Mouse (Mus musculus) lung, embryonic 15.5 days (tissue): Measurements from ENCODE around the gene Prkci. TPM values are rescaled to one million over a fixed set of nuclear protein-coding genes. Genes with fewer than 3 reads are reported as not detected.
A peak's percentile ranks its signal among the peaks of the same experiment; 100 is the strongest.

Source experiments
- ATAC-seq: fragments of 200-750 bp; cut with Nextera tagmentation; 2 replicates; pipeline ENCODE4 v1.8.0; 2017; ENCODE audit warnings: moderate number of reproducible peaks, borderline replicate concordance; ENCODE audit not compliant: low FRiP score, low TSS enrichment; ENCODE audit errors: extremely low read depth
- H3K27ac ChIP-seq: fragments of 300-500 bp; sonication (generic); 2 replicates; pipeline ENCODE4 v1.5.1; 2015; ENCODE audit warnings: moderate library complexity, mild to moderate bottlenecking, inconsistent platforms
- H3K27me3 ChIP-seq: fragments of 300-500 bp; sonication (generic); 2 replicates; pipeline ENCODE4 v1.6.1; 2015; ENCODE audit warnings: inconsistent platforms
- H3K36me3 ChIP-seq: fragments of 300-500 bp; sonication (generic); 2 replicates; pipeline ENCODE4 v1.6.1; 2015; ENCODE audit warnings: inconsistent platforms
- H3K4me1 ChIP-seq: fragments of 300-500 bp; sonication (generic); 2 replicates; pipeline ENCODE4 v1.6.1; 2015; ENCODE audit warnings: inconsistent platforms
- H3K4me2 ChIP-seq: fragments of 300-500 bp; sonication (generic); 2 replicates; pipeline ENCODE4 v1.6.1; 2015; ENCODE audit warnings: inconsistent platforms, mild to moderate bottlenecking, moderate library complexity
- H3K4me3 ChIP-seq: fragments of 300-500 bp; sonication (generic); 2 replicates; pipeline ENCODE4 v1.5.1; 2015; ENCODE audit warnings: mild to moderate bottlenecking, inconsistent platforms
- H3K9ac ChIP-seq: fragments of 300-500 bp; sonication (generic); 2 replicates; pipeline ENCODE4 v1.6.1; 2015; ENCODE audit warnings: inconsistent platforms
- H3K9me3 ChIP-seq: fragments of 300-500 bp; sonication (generic); 2 replicates; pipeline ENCODE4 v1.6.1; 2016; ENCODE audit warnings: inconsistent platforms
- WGBS: fragments of 180-500 bp; shearing (Covaris S2); methylation state at CpG from one replicate; pipeline ENCODE4 v1.1.7; 2015; 5-methylcytosine and 5-hydroxymethylcytosine counted together
- polyA plus RNA-seq: library from polyadenylated mRNA; unstranded; fragments of >200 nt; fragmentation: Nextera tagmentation; extraction: Ambion mirVana; gene quantifications from 2 replicates; pipeline ENCODE4 v1.2.1, GENCODE M21; 2015

The Prkci gene
- polyA plus RNA-seq, 1 experiment from 2014 or later: 53.9 TPM

- no peak for ATAC-seq
Measured at GRCm38 (mm10) chr3:31080791-31081502, 85.4 kb downstream of the Prkci start.

DNA sequence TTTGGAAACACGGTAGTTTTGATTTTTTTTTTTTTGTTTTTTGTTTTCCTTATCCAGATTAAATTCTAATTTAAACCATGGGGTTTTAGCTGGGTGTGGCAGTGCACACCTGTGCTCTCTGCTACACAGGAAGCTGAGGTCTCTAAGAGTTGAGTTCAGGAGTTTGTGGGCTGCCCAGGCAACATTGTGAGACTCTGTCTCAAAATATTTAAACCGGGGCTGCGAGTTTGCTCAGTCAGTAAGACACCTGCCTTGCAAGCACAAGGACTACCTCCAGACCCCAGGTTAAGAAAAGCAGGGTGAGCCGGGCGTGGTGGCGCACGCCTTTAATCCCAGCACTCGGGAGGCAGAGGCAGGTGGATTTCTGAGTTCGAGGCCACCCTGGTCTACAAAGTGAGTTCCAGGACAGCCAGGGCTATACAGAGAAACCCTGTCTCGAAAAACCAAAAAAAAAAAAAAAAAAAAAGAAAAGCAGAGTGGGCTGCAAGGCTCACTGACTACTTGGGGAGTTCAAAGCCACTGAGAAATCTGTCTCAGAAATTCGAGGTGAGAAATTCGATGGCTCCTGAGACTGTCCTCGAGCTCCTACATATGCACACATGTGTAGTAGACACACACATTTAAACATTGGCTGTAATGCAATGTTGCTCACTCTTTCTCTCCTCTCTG lies 87.4 kb downstream of the Prkci start:
- H3K27ac ChIP-seq: no peak overlapping the region
- H3K4me2 ChIP-seq: no peak overlapping the region
- no peaks in the 10 kb centered on the region for H3K36me3 ChIP-seq
- no peaks in the 10 kb centered on the region for H3K27me3 ChIP-seq
- H3K9ac ChIP-seq: no peak overlapping the region
- no peaks in the 10 kb centered on the region for H3K9me3 ChIP-seq
- whole genome bisulfite sequencing: 83% methylated on average over 12 of the region's 13 CpGs
- ATAC-seq: no peak
- peaks cover 22% of the 10 kb centered on the region for H3K4me1 ChIP-seq
- no peak overlapping the region for H3K4me3 ChIP-seq

More at GRCm38 (mm10) chr3:31080791-31081502, 85.4 kb downstream of the Prkci start:
- Histone ChIP-seq H3K27me3 (no peaks in the 10 kb centered on the region), H3K9ac (no peak overlapping the region), H3K4me2 (no peak overlapping the region), H3K27ac (no peak overlapping the region), H3K4me3 (no peak overlapping the region), H3K4me1 (peaks cover 25% of the 10 kb centered on the region), H3K9me3 (no peaks in the 10 kb centered on the region), H3K36me3 (no peaks in the 10 kb centered on the region)
- 77% methylated on average over 10 of the region's 10 CpGs for WGBS

GRCm38 (mm10) chr3:31083507-31084245 lies 88.1 kb downstream of the Prkci start:
- H3K27me3 ChIP-seq: no peaks in the 10 kb centered on the region
- H3K9me3 ChIP-seq: no peaks in the 10 kb centered on the region
- no peaks in the 10 kb centered on the region for H3K36me3 ChIP-seq
- ATAC-seq: peak; percentile 60; the same call in 1 of the 2 replicates
- H3K9ac ChIP-seq: no peak overlapping the region
- WGBS: 18% methylated on average over 12 of the region's 12 CpGs
- peak overlapping the region; percentile 43 for H3K4me2 ChIP-seq
- H3K27ac ChIP-seq: no peak overlapping the region; the same call in 1 of the 2 replicates
- no peak overlapping the region for H3K4me3 ChIP-seq
- H3K4me1 ChIP-seq: peaks cover 22% of the 10 kb centered on the region

DNA sequence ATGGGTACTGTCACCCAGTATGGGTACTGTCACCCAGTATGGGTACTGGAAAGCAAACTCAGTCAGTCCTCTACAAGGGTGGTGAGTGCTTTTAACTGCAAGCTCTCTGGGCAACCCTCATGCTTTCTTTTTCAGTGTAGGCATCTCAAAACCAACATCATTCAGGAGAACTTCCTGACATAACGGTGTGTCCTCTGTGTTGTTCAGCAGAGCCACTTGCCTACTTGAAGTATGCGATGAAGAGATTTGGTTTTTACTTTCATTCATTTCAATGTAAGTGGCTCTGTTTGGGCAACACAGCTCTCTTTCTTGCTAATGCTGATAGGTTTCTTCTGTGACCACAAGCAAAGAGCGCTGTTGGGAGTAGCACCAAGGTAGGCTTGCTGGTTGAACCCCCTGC lies 89.5 kb downstream of the Prkci start:
- H3K27me3 ChIP-seq: no peaks in the 10 kb centered on the region

GRCm38 (mm10) chr3:31088789-31089775 lies 93.5 kb downstream of the Prkci start:
- Histone ChIP-seq H3K27ac (no peak overlapping the region), H3K4me1 (peaks cover 22% of the 10 kb centered on the region), H3K9me3 (no peaks in the 10 kb centered on the region), H3K27me3 (no peaks in the 10 kb centered on the region), H3K9ac (no peak overlapping the region), H3K36me3 (no peaks in the 10 kb centered on the region), H3K4me3 (no peak overlapping the region), H3K4me2 (no peak overlapping the region)
- 47% methylated on average over 10 of the region's 10 CpGs for WGBS
- no peak for ATAC-seq

More for the DNA sequence above, 89.5 kb downstream of the Prkci start:
- H3K4me3 ChIP-seq: no peak overlapping the region
- 64% methylated on average over 3 of the region's 3 CpGs for WGBS
- H3K27ac ChIP-seq: no peak overlapping the region
- no peak overlapping the region for H3K4me2 ChIP-seq
- H3K36me3 ChIP-seq: no peaks in the 10 kb centered on the region
- no peak for ATAC-seq
- H3K9ac ChIP-seq: no peak overlapping the region
- H3K9me3 ChIP-seq: no peaks in the 10 kb centered on the region
- peaks cover 27% of the 10 kb centered on the region for H3K4me1 ChIP-seq

GRCm38 (mm10) chr3:31089956-31090355 lies 94.4 kb downstream of the Prkci start:
- Histone ChIP-seq H3K9me3 (no peaks in the 10 kb centered on the region), H3K27ac (no peak overlapping the region), H3K4me2 (no peak overlapping the region), H3K4me1 (peaks cover 13% of the 10 kb centered on the region), H3K4me3 (no peak overlapping the region), H3K9ac (no peak overlapping the region), H3K36me3 (no peaks in the 10 kb centered on the region), H3K27me3 (no peaks in the 10 kb centered on the region)
- WGBS: 49% methylated on average over 7 of the region's 7 CpGs
- ATAC-seq: no peak

- Histone ChIP-seq H3K9me3 (no peaks in the 10 kb centered on the region), H3K4me2 (peak overlapping the region; percentile 79), H3K36me3 (no peaks in the 10 kb centered on the region), H3K27me3 (no peaks in the 10 kb centered on the region), H3K4me3 (peak overlapping the region; percentile 98), H3K27ac (peak overlapping the region; percentile 99), H3K9ac (peak overlapping the region; percentile 17; the same call in 1 of the 2 replicates), H3K4me1 (peaks cover 28% of the 10 kb centered on the region)
- no peak for ATAC-seq
- WGBS: 5% methylated on average over 13 of the region's 13 CpGs
Measured at GRCm38 (mm10) chr3:31093196-31093595, 97.6 kb downstream of the Prkci start.

DNA sequence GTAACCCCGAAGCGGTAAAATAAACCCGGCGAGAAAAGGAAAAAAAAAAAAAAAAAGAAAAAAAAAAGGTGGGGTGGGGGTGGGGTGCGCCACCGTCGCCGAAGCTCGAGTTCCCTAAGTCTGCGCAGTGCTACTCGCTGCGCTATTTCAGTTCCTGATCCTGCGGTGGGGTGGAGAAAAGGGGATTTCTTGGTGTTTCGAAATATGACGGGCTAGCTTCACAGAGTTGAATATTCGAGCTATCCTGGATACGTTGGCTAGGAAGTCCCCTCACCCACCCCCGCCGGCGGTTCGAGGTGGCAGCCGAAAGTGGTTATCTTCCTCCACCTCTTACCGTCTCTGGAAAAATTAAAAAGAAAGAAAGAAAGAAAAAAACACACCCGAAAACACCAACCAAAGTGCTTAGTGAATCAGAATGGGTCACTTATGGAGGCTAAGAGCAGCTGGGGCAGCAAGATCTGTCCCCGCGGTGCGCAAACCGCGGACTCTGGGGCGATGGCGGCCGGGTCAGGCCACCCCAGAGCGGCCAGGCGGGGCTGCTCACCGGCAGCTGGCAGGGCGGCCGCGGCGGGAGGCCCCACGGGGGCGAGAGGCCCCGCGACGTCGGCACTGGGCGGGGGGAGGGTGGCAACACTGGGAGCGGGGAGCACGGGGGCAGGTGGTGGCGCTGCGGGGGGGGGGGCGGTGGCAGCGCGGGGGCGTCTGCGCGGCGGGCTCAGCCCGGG lies 98.2 kb downstream of the Prkci start:
- Histone ChIP-seq H3K27ac (peak overlapping the region; percentile 99), H3K4me1 (peaks cover 31% of the 10 kb centered on the region), H3K9ac (peak overlapping the region; percentile 55), H3K9me3 (no peaks in the 10 kb centered on the region), H3K4me3 (peak overlapping the region; percentile 98), H3K4me2 (peak overlapping the region; percentile 79), H3K36me3 (no peaks in the 10 kb centered on the region), H3K27me3 (no peaks in the 10 kb centered on the region)
- peak; percentile 55 for ATAC-seq
- WGBS: under 1% methylated on average over 47 of the region's 58 CpGs

DNA sequence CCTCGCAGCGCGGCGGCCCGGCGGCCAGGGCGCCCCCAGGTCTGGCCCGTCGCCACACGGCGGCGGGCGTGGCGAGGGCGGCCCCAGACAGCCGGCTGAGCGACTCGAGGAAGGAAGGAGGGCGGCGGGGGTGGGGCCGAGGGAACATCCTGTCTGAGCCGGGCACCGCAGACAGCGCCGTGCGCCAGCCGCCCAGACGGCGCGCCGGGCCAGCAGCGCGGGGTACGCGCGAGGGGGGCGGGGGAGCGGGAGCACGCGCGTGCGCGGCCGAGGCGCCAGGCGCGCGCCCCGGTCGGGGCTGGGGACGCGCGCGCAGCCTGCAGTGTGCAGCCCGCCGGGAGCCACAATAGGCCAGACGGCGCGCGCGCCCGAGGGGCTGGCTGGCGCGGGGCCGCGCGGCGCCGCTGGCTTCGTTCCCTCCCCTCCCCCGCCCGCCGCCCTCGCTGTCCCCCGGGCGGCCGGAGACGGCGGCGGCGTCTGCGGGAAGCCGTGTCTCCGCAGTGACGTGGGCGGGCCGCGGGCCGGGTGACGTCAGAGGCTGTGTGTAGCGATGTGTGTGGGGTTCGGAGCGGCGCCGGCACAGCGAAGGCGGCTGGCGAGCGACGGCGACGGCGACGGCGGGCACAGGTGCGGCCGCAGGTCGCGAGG lies 99.1 kb downstream of the Prkci start, which contains the start of gene Skil:
TSS of gene Skil (plus strand) at position 528 of the 648 bp plus-strand sequence.
- Histone ChIP-seq H3K27ac (peak within 1 kb of the TSS; percentile 99), H3K9ac (peak within 1 kb of the TSS; percentile 88), H3K4me3 (peak within 1 kb of the TSS; percentile 98), H3K27me3 (no peaks in the 10 kb centered on the region), H3K36me3 (no peaks in the 10 kb centered on the region), H3K4me1 (peaks cover 31% of the 10 kb centered on the region), H3K4me2 (peak within 1 kb of the TSS; percentile 79), H3K9me3 (no peaks in the 10 kb centered on the region)
- peak; percentile 96 for ATAC-seq
- 0% methylated on average over 36 of the region's 109 CpGs for WGBS

DNA sequence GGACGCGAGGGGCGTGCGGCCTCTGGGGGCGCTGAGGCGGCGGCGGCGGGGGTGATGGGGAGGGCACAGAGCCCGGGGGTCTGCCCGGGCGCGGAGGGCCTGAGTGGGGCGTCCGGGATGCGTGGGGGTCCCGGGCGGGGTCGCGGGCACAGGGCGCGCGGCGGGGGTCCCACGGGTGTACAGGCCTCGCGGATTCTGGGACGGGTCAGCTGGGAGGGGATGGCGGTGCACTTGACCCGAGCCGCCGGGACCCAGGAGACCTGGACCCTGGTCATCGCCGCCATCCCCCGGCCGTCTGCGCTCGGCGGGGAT lies 99.6 kb downstream of the Prkci start:
- peak overlapping the region; percentile 99 for H3K27ac ChIP-seq
- H3K4me1 ChIP-seq: peaks cover 36% of the 10 kb centered on the region
- H3K27me3 ChIP-seq: no peaks in the 10 kb centered on the region
- 0% methylated on average over 22 of the region's 39 CpGs for WGBS
- H3K36me3 ChIP-seq: no peaks in the 10 kb centered on the region
- ATAC-seq: peak; percentile 11; the same call in 1 of the 2 replicates
- peak overlapping the region; percentile 98 for H3K4me3 ChIP-seq
- peak overlapping the region; percentile 79 for H3K4me2 ChIP-seq
- H3K9ac ChIP-seq: peak overlapping the region; percentile 88
- H3K9me3 ChIP-seq: no peaks in the 10 kb centered on the region
